Mouse (Mus musculus) forebrain, embryonic 14.5 days (tissue): ENCODE results near the gene Zbtb7b. TPM values are rescaled to one million over a fixed set of nuclear protein-coding genes. Genes with fewer than 3 reads are reported as not detected.
A peak's percentile ranks its signal among the peaks of the same experiment; 100 is the strongest.

Source experiments
- ATAC-seq: fragments of 200-750 bp; cut with Nextera tagmentation; 2 replicates; pipeline ENCODE4 v1.8.0; 2017; ENCODE audit warnings: mild to moderate bottlenecking, moderate library complexity
- DNase-seq: peaks from one replicate; pipeline ENCODE4 v3.0.0-alpha.2; 2015; ENCODE audit warnings: low spot score
- H3K27ac ChIP-seq: fragments of 300-500 bp; sonication (generic); 2 replicates; pipeline ENCODE4 v1.5.1; 2014; ENCODE audit warnings: low read depth, mild to moderate bottlenecking, control low read depth, low read length, moderate library complexity
- H3K27me3 ChIP-seq: fragments of 300-500 bp; sonication (generic); replicated peaks from 2 replicates; pipeline ENCODE4 v1.6.1; 2014; ENCODE audit warnings: low read length, control low read depth, mixed read lengths; ENCODE audit not compliant: control insufficient read depth, insufficient read depth
- H3K36me3 ChIP-seq: fragments of 300-500 bp; sonication (generic); 2 replicates; pipeline ENCODE4 v1.6.1; 2014; ENCODE audit warnings: low read length, control low read depth; ENCODE audit not compliant: control insufficient read depth, insufficient read depth
- H3K4me1 ChIP-seq: fragments of 300-500 bp; sonication (generic); 2 replicates; pipeline ENCODE4 v1.6.1; 2014; ENCODE audit warnings: antibody characterized with exemption, low read length, control low read depth; ENCODE audit not compliant: control insufficient read depth, insufficient read depth
- H3K4me2 ChIP-seq: fragments of 300-500 bp; sonication (generic); 2 replicates; pipeline ENCODE4 v1.6.1; 2014; ENCODE audit warnings: mild to moderate bottlenecking, control low read depth, low read length
- H3K4me3 ChIP-seq: fragments of 300-500 bp; sonication (generic); 2 replicates; pipeline ENCODE4 v1.5.1; 2014; ENCODE audit warnings: low read depth, low read length, control low read depth
- H3K9ac ChIP-seq: fragments of 300-500 bp; sonication (generic); 2 replicates; pipeline ENCODE4 v1.6.1; 2014; ENCODE audit warnings: mild to moderate bottlenecking, low read length, control low read depth, moderate library complexity
- H3K9me3 ChIP-seq: fragments of 300-500 bp; sonication (generic); replicated peaks from 2 replicates; pipeline ENCODE4 v1.6.1; 2016; ENCODE audit warnings: low read length, control low read depth, mixed read lengths; ENCODE audit not compliant: control insufficient read depth
- WGBS: fragments of 180-500 bp; shearing (Covaris S2); extraction: QIAGEN DNeasy Blood & Tissue Kit; methylation state at CpG from one replicate; pipeline ENCODE4 v1.1.7; 2014; 5-methylcytosine and 5-hydroxymethylcytosine counted together
- polyA plus RNA-seq: library from polyadenylated mRNA; unstranded; fragments of >200 nt; fragmentation: Nextera tagmentation; extraction: Ambion mirVana; gene quantifications from 2 replicates; pipeline ENCODE4 v1.2.1, GENCODE M21; 2014

Zbtb7b gene
- polyA plus RNA-seq, 1 experiment from 2014 or later: 0.28 TPM

GRCm38 (mm10) chr3:89354816-89355511, 39.6 kb downstream of the Zbtb7b start:
- 19% methylated on average over 5 of the region's 5 CpGs for WGBS
- peak; percentile 84 for DNase-seq
- no peak overlapping the region for H3K27ac ChIP-seq
- ATAC-seq: peak; percentile 18; the same call in 1 of the 2 replicates
- no peaks in the 10 kb centered on the region for H3K4me1 ChIP-seq
- no peaks in the 10 kb centered on the region for H3K36me3 ChIP-seq
- no peak overlapping the region for H3K9ac ChIP-seq
- H3K4me3 ChIP-seq: no peak overlapping the region
- H3K9me3 ChIP-seq: no peaks in the 10 kb centered on the region
- no peak overlapping the region for H3K4me2 ChIP-seq
- no peaks in the 10 kb centered on the region for H3K27me3 ChIP-seq

- DNase-seq (no peak), ATAC-seq (no peak)
- Histone ChIP-seq H3K27me3 (no peaks in the 10 kb centered on the region), H3K4me1 (peaks cover 5% of the 10 kb centered on the region; the same call in 1 of the 2 replicates), H3K4me3 (no peak overlapping the region), H3K36me3 (no peaks in the 10 kb centered on the region), H3K9me3 (no peaks in the 10 kb centered on the region), H3K4me2 (no peak overlapping the region), H3K27ac (no peak overlapping the region), H3K9ac (no peak overlapping the region)
- WGBS: 85% methylated on average over 5 of the region's 5 CpGs
Measured at GRCm38 (mm10) chr3:89351271-89351670, 43.3 kb downstream of the Zbtb7b start.

GRCm38 (mm10) chr3:89349869-89350501, 44.6 kb downstream of the Zbtb7b start, which contains the start of gene Adam15:
Gene Adam15, minus strand, starts transcription at chr3:89349996.
- Histone ChIP-seq H3K27ac (peak within 1 kb of the TSS; percentile 61), H3K36me3 (no peaks in the 10 kb centered on the region), H3K4me1 (peaks cover 5% of the 10 kb centered on the region; the same call in 1 of the 2 replicates), H3K9ac (peak within 1 kb of the TSS; percentile 69), H3K27me3 (no peaks in the 10 kb centered on the region), H3K4me2 (peak within 1 kb of the TSS; percentile 90), H3K4me3 (peak within 1 kb of the TSS; percentile 51), H3K9me3 (no peaks in the 10 kb centered on the region)
- ATAC-seq: peak; percentile 95
- peak; percentile 86 for DNase-seq
- under 1% methylated on average over 59 of the region's 59 CpGs for WGBS

- Histone ChIP-seq H3K36me3 (peaks cover 3% of the 10 kb centered on the region; the same call in 1 of the 2 replicates), H3K9ac (peak overlapping the region; percentile 69), H3K27ac (0 out of 2 replicates have a peak overlapping the region, but pooled peaks have one; percentile 61), H3K9me3 (no peaks in the 10 kb centered on the region), H3K4me3 (peak overlapping the region; percentile 51), H3K4me1 (peaks cover 5% of the 10 kb centered on the region; the same call in 1 of the 2 replicates), H3K4me2 (peak overlapping the region; percentile 90), H3K27me3 (no peaks in the 10 kb centered on the region)
- ATAC-seq: peak; percentile 49
- under 1% methylated on average over 38 of the region's 38 CpGs for WGBS
- DNase-seq: peak; percentile 35
Measured at GRCm38 (mm10) chr3:89348911-89349868, 45.4 kb downstream of the Zbtb7b start.

- Histone ChIP-seq H3K4me3 (no peak overlapping the region), H3K9me3 (no peaks in the 10 kb centered on the region), H3K4me2 (no peak overlapping the region), H3K4me1 (peaks cover 5% of the 10 kb centered on the region; the same call in 1 of the 2 replicates), H3K36me3 (peaks cover 12% of the 10 kb centered on the region; the same call in 1 of the 2 replicates), H3K27ac (no peak overlapping the region), H3K9ac (no peak overlapping the region), H3K27me3 (no peaks in the 10 kb centered on the region)
- no peak for ATAC-seq
- DNase-seq: no peak
- WGBS: 50% methylated on average over 1 of the region's 1 CpGs
Measured at GRCm38 (mm10) chr3:89347916-89348315, 46.7 kb downstream of the Zbtb7b start.

GRCm38 (mm10) chr3:89346815-89347540, 47.6 kb downstream of the Zbtb7b start:
- Histone ChIP-seq H3K4me2 (no peak overlapping the region), H3K4me1 (peaks cover 5% of the 10 kb centered on the region; the same call in 1 of the 2 replicates), H3K36me3 (peaks cover 12% of the 10 kb centered on the region; the same call in 1 of the 2 replicates), H3K4me3 (no peak overlapping the region), H3K27me3 (no peaks in the 10 kb centered on the region), H3K9me3 (no peaks in the 10 kb centered on the region), H3K9ac (no peak overlapping the region), H3K27ac (no peak overlapping the region)
- WGBS: 84% methylated on average over 10 of the region's 10 CpGs
- no peak for ATAC-seq
- no peak for DNase-seq

GRCm38 (mm10) chr3:89343279-89343678, 51.3 kb downstream of the Zbtb7b start:
- Histone ChIP-seq H3K9ac (no peak overlapping the region), H3K27me3 (no peaks in the 10 kb centered on the region), H3K4me1 (peaks cover 3% of the 10 kb centered on the region; the same call in 1 of the 2 replicates), H3K9me3 (no peaks in the 10 kb centered on the region), H3K27ac (no peak overlapping the region), H3K4me3 (no peak overlapping the region), H3K36me3 (peaks cover 15% of the 10 kb centered on the region; the same call in 1 of the 2 replicates), H3K4me2 (no peak overlapping the region)
- ATAC-seq (no peak), DNase-seq (no peak)
- WGBS: 88% methylated on average over 7 of the region's 7 CpGs

GRCm38 (mm10) chr3:89341794-89342193, 52.8 kb downstream of the Zbtb7b start:
- peaks cover 15% of the 10 kb centered on the region; the same call in 1 of the 2 replicates for H3K36me3 ChIP-seq
- no peaks in the 10 kb centered on the region for H3K27me3 ChIP-seq
- H3K4me1 ChIP-seq: peaks cover 5% of the 10 kb centered on the region; the same call in 1 of the 2 replicates
- no peak for DNase-seq
- H3K9me3 ChIP-seq: no peaks in the 10 kb centered on the region
- peak overlapping the region; percentile 4 for H3K9ac ChIP-seq
- H3K4me2 ChIP-seq: no peak overlapping the region
- ATAC-seq: no peak
- WGBS: 58% methylated on average over 4 of the region's 4 CpGs
- H3K27ac ChIP-seq: no peak overlapping the region
- no peak overlapping the region for H3K4me3 ChIP-seq
